Mouse (Mus musculus) testis, postnatal 10 days (tissue): ENCODE data around the gene Clspn.
"Not testable (repeated sequence)": the region's sequence is repeated elsewhere in the genome, so short reads cannot be mapped to it uniquely, and the experiment has no call there.

Source experiments
- DNase-seq: peaks from one replicate; pipeline ENCODE4 v3.0.0; 2021; ENCODE audit warnings: low spot score

Gene Clspn

DNA sequence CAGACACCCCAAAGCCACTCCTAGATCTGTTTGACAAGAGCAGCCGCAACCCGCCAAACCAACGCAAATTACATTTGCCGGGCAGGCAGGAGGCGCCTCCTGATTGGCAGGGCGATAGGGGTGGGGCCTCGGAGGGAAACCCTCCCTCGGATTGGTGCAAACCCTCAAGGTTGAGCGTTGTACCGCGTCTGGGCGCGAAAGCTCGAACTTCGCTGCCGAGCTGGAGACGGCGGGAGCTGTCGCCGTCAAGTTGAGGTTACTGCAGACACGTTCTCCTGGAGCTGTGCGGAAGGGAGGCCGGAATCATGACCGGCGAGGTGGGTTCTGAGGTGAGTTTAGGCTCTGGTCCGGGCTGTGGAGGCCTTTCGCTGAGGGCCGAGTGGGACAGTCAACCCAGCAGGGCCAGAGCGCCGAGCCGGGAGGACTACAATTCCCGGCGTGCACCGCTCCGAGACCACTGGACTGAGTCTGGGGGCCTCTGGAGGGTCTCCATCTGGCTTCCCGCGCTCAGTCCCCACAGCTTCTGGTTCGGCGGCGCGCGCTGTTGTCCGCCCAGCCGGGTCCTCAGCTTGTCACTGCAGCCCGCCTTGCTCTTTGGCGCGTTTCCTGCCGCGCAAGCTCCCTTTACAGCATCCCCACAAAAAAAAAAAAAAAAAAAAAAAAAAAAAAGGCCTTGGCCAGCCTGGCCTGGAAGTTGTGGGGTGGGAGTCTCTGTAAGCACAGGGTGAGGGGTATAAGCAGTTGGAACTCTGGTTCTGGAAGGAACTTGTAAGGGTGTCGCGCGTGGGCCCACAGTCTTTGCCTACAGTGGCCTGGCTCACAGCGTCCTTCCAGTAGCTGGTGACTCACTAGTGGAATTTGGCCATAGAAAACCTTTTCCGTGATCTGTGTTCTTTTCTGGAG, at the start of gene Clspn:
Gene Clspn, plus strand, starts transcription at position 127 of the 903 bp plus-strand sequence.
- DNase-seq, result peak; percentile 90

GRCm38 (mm10) chr4:126508110-126508899, 48.4 kb upstream of the Clspn start:
- no peak for DNase-seq

DNA sequence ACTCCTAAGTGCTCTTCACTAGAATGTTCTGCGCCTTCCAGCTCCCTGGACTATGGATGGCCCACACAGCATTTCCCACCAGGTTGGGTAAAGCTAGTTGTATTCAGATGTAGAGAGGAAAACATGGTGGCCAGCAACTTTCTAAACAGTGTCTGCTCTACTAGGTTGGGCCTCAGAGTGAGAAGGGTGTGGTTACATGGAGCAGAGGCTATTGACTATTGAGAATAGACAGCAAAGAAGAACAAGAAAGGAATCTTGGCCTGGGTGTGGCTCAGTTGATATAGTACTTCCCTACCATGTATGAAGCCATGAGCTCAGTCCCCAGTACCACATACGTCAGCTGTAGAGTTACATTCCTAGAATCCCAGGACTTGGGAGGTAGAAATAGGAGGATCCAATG, 47.7 kb upstream of the Clspn start:
- DNase-seq, result no peak

DNA sequence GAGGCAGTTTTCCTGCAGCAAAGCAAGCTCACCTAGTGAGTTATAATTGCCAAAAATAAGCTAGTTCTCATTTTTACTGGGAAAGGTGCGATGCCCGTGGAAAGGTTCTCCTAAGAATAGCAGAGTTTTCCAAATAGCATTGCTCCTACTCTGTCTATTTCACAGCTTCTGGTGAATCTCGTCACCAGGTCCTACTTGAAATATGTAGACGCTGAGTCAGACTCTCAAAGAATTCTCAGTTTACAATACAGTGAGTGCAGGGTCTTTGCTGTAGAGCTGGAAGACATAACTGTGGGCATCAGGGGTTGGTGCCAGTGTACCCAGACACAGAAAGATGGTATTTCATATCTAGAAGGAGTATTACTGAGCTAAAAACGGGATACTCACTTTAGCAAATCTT, 45.7 kb upstream of the Clspn start:
- DNase-seq, result no peak

DNA sequence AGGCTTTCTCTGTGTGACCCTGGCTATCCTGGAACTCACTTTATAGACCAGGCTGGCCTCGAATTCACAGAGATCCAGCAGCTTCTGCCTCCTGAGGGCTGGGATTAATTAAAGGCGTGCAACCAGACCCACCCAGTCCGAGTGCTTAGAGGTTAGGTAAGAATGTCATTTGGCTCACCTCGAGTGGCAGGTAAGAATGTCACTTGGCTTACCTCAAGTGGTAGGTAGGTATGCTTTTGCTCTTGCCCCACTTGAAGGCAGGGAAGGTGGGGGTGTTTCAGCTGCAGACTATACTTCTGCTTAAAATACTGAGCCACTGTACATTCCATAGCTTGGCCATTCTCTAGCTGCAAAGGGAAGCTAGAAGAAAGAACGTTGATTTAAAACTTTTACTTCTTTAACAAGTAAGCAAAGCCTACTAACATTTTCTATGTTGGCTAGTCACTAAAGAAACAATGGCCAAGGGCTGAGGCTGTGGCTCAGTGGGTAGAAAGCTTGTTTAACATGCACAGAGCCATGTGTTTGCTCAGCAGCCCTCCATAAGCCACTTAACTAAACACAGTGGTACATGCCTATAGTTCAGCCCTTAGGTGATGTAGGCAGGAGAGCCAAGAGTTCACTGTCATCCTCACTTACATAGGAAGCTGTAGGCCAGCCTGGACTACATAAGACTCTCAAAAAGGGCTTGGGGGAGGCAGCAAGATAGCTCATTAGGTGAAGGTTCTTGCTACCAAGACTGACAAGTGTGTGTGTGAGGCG, 44.2 kb upstream of the Clspn start:
- DNase-seq, result no peak

DNA sequence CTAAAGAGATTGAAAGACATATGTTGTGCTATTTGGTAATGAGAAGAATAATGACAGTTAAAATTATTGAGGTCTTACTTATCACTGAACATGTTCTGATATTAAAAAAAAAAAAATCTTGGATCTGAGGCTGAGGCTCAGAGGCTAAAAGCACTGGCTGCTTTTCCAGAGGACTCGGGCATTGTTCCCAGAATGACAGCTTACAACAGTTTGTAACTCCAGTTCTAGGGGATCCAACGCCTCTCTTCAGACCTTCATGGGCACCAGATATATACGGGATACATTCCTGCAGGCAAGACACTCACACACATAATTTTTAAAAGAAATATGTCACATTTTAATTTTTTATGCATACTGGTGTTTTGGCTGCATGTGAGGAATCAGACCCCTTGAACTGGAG, 30.6 kb upstream of the Clspn start:
- DNase-seq, result no peak

DNA sequence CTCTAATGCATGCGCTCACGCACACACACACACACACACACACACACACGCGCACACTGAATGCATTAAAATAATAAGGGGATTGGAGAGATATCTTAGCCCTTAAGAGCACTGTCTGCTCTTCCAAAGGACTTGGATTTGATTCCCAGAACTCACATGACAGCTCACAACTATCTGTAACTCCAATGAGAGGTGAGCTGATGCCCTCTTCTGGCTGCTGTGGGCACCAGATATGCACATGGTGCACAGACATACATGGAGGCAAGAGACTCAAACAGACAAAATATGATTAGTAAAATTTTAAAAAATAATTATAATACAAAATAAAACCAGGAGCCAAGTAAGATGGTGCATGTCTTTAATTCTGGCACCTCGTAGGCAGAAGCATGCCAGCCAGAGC, 29.9 kb upstream of the Clspn start:
- no peak for DNase-seq

- DNase-seq, result no peak
Observed at GRCm38 (mm10) chr4:126532292-126532691, 24.4 kb upstream of the Clspn start.

DNA sequence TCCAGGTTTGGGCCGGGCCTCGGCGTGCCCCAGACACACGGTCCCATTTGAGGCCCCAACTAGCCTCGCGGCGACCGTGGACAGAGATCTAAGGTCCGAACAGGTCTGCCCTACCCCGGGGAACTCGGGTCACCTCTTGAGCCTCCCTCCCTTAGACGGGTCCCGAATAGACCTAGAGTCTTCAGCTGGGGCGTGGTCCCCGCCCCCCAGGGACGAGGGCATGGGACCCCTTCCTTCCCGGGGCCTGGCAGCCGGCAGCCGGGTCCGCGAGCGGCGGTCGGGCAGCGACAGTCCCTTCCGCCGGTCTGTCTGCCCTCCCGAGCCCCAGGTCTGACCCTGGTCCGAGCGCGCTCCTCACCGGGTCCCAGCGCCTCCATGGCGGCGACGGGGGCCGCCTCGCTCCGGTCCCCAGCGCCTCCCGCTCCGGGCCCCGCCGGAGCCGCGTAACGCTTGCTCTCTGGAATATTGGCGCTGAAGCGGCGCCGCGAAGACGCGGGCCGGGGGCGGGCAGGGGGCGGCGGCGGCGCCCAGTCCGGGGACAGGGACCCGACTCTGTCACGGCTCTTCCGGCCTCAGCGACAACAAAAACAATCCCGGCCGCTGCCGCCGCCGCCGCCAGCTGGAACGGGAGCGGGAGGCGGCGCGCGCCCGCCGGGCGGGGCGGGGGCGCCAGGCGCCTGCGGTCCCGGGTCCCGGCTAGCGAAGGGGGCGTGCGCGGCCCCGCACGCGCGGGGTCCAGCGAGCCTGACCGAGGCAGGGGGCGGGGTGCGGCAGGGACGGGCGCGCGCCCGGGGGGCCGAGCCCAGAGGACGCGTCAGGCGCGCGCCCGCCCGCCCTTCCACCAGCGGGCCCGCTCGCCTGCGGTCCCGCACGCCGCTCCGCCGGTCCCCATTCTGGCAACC, 23.7 kb upstream of the Clspn start, which contains the start of gene Ago4:
Gene Ago4, minus strand, starts transcription at position 646 of the 902 bp plus-strand sequence.
- DNase-seq, result peak; percentile 73

- no peak for DNase-seq
Observed at GRCm38 (mm10) chr4:126533729-126534070, 23.0 kb upstream of the Clspn start.

DNA sequence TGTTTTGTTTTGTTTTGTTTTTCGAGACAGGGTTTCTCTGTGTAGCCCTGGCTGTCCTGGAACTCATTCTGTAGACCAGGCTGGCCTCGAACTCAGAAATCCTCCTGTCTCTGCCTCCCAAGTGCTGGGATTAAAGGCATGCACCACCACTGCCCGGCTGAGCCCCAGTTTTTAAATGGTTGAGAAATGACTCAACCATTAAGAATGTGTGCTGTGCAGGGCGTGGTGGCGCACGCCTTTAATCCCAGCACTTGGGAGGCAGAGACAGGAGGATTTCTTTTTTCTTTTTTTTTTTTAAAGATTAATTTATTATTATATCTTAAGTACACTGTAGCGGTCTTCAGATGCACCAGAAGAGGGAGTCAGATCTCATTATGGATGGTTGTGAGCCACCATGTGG, 21.1 kb upstream of the Clspn start:
- not testable (repeated sequence) for DNase-seq

DNA sequence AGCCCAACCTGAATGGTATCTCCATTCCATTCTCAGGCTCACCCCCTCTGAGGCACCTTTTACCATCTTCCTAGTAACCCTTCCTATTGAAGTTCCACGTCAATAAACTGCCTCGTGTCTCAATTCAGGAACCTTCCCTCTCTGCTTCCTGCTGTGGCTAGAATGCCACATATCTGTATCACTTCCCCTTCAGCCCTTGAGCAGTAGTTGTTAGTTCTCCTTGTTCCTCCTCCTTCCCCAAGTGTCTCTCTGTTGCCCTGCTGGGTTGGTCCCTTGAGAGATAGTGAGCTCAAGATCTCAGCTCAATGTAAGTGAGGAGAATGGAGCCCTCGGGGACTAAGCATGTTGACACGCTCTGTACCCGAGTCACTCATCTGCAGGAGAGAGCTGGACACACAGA, 19.9 kb upstream of the Clspn start:
- no peak for DNase-seq

GRCm38 (mm10) chr4:126540487-126541071, 16.2 kb upstream of the Clspn start:
- DNase-seq, result no peak

GRCm38 (mm10) chr4:126542838-126543237, 13.9 kb upstream of the Clspn start:
- DNase-seq, result no peak

DNA sequence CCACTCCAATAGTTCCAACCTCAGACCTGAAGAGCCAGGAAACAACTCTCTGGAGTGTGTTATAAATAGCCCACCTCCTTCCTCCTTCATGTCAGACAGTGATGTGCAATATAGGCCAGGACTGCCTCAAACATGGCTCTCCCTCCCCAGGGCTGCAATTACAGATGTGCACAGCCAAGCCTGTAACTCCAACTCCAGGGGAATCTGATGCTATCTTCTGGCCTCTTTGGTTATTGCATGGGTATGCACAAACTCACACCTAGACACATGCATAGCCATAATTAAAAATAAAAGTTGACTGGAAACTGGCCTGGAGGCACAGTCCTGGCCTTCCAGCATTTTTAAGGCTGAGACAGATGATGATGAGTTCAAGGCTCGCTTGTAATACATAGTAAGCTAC, 11.7 kb upstream of the Clspn start:
- DNase-seq, result no peak

DNA sequence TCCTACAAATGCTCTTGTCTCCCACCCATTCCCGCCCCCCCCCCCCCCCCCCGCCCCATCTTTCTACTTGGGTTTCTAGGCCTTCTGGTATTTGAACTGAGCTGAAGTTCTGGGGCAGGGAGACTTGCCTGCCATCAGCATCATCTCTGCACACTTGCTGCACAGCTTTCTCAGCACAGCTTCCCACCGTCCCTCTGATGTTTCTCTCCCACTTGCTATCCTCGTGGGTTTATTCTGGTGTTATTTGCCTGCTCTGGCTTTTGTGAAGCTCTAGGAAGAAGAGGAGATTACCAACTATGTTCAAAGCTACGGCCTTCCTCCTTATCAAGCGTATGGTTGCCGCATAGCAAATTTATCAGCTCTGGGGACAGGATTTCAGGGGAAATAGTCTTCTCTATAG, 11.0 kb upstream of the Clspn start:
- no peak for DNase-seq

DNA sequence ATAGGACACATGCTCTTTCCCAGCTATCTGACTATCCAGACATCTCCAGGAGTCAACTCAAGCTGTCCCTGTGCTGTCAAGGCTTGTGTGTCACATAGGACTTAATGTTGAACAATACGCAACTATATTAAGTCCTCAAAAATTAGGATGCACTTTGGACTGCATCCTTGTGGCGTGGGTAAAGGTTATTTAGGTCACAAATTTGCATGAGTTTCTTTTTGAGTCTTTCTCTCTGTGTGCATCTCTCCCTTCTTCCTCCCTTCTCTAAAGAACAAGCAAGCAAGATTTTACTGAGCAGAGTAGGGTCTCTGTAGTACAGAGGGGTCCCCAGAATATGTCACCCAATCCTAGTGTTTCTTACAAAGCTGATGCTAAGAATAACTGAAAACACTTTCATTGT, 10.6 kb upstream of the Clspn start:
- no peak for DNase-seq

- DNase-seq, result no peak
Observed at GRCm38 (mm10) chr4:126552136-126552535, 4.6 kb upstream of the Clspn start.

DNA sequence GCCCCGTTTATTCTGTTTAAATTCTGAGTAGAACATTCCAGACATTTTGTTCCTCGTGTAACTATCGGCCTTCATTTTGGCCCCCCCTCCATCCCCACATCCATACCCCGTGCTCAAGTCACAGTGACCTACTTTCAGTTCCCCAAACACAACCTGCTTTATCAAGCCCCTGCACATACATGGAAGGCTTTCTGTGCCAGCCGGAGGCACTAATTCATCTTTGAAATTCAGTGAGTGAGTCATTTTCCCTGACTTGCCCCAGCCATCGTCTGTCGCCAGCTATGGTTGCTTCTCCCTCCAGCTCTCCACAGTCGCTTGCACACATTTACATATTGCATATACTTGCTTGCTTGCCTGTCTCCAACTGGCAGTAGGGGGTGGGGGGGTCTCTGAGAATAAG, 3.6 kb upstream of the Clspn start:
- DNase-seq, result no peak

- DNase-seq, result no peak
Observed at GRCm38 (mm10) chr4:126553685-126554084, 3.0 kb upstream of the Clspn start.

DNA sequence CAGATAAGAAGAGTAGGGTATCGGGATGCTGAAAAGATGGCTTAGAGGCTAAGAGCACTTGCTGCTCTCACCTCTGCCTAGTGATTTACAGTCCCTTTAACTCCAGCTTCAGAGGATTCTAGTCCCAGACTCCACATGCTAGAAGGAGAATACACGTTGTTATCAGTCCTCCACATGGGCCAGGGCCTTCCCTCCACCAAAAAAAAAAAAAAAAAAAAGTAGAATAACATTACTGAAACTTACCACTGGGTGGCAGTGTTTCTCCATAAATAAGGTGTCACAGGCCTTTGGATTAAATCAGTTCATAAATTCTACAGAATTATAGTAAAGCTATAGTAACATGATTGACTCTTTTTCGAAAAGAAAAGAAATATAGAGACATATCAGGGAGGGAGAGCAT, 2.3 kb upstream of the Clspn start:
- no peak for DNase-seq
